Mouse (Mus musculus) forebrain, postnatal 0 days (tissue): ENCODE results near the gene Tmbim1. TPM values are rescaled to one million over a fixed set of nuclear protein-coding genes. Genes with fewer than 3 reads are reported as not detected.

Experiments used
- ATAC-seq: fragments of 200-750 bp; cut with Nextera tagmentation; 2 replicates; pipeline ENCODE4 v1.8.0; 2017; ENCODE audit warnings: mild to moderate bottlenecking, moderate library complexity
- DNase-seq: peaks from one replicate; pipeline ENCODE4 v3.0.0-alpha.2; 2015
- H3K27ac ChIP-seq: fragments of 300-500 bp; sonication (generic); 2 replicates; pipeline ENCODE4 v1.5.1; 2014; ENCODE audit warnings: low read depth, mild to moderate bottlenecking, antibody characterized with exemption, low read length, moderate library complexity, mixed read lengths
- H3K27me3 ChIP-seq: fragments of 300-500 bp; sonication (generic); 2 replicates; pipeline ENCODE4 v1.6.1; 2014; ENCODE audit warnings: mild to moderate bottlenecking, low read length, mixed read lengths; ENCODE audit not compliant: insufficient read depth
- H3K36me3 ChIP-seq: fragments of 300-500 bp; sonication (generic); 2 replicates; pipeline ENCODE4 v1.6.1; 2014; ENCODE audit warnings: mild to moderate bottlenecking, moderate library complexity; ENCODE audit not compliant: insufficient read depth
- H3K4me1 ChIP-seq: fragments of 300-500 bp; sonication (generic); 2 replicates; pipeline ENCODE4 v1.6.1; 2014; ENCODE audit warnings: antibody characterized with exemption; ENCODE audit not compliant: insufficient read depth
- H3K4me2 ChIP-seq: fragments of 300-500 bp; sonication (generic); 2 replicates; pipeline ENCODE4 v1.6.1; 2014; ENCODE audit warnings: low read depth, mild to moderate bottlenecking, moderate library complexity
- H3K4me3 ChIP-seq: fragments of 300-500 bp; sonication (generic); 2 replicates; pipeline ENCODE4 v1.5.1; 2014; ENCODE audit warnings: low read depth, low read length, mixed read lengths
- H3K9ac ChIP-seq: fragments of 300-500 bp; sonication (generic); 2 replicates; pipeline ENCODE4 v1.6.1; 2014; ENCODE audit warnings: mild to moderate bottlenecking
- H3K9me3 ChIP-seq: fragments of 300-500 bp; sonication (generic); 2 replicates; pipeline ENCODE4 v1.6.1; 2016; ENCODE audit warnings: low read length
- CTCF ChIP-seq: sonication (generic); IDR thresholded peaks from 2 replicates; pipeline ENCODE4 v1.5.1; 2016; ENCODE audit warnings: antibody characterized with exemption, control low read depth, low read depth
- WGBS: fragments of 180-500 bp; shearing (Covaris S2); extraction: QIAGEN DNeasy Blood & Tissue Kit; methylation state at CpG from one replicate; pipeline ENCODE4 v1.1.7; 2014; 5-methylcytosine and 5-hydroxymethylcytosine counted together
- polyA plus RNA-seq: library from polyadenylated mRNA; unstranded; fragments of >200 nt; fragmentation: Nextera tagmentation; extraction: Ambion mirVana; gene quantifications from 2 replicates; pipeline ENCODE4 v1.2.1, GENCODE M21; 2015
- total RNA-seq: library from RNA; depleted of rRNA; stranded (reverse); fragments of >200 nt; gene quantifications from 2 replicates; pipeline ENCODE4 v1.2.3, GENCODE M21; 2014; rRNA removed

Tmbim1 gene
- total RNA-seq (5.8 and 7.9 TPM in 2 replicates), polyA plus RNA-seq (6.1 and 7.9 TPM in 2 replicates)

- ATAC-seq = no peak
- DNase-seq = no peak
- Histone ChIP-seq H3K4me3 (no peak within 1 kb of the TSS), H3K9ac (no peak within 1 kb of the TSS), H3K4me2 (no peak within 1 kb of the TSS), H3K27ac (no peak within 1 kb of the TSS), H3K36me3 (no peaks in the 10 kb centered on the region), H3K4me1 (peaks cover 4% of the 10 kb centered on the region; the same call in 1 of the 2 replicates), H3K9me3 (no peaks in the 10 kb centered on the region), H3K27me3 (peaks cover 5% of the 10 kb centered on the region; the same call in 1 of the 2 replicates)
- WGBS = 91% methylated on average over 2 of the region's 2 CpGs
- TF ChIP-seq CTCF = no peak
These were observed at the start of gene Tmbim1 for GRCm38 (mm10) chr1:74305522-74305921. Gene Tmbim1 (minus strand): TSS chr1:74305622.

GRCm38 (mm10) chr1:74353453-74354229 is 48.2 kb upstream of the Tmbim1 start:
- Histone ChIP-seq H3K9me3 (no peaks in the 10 kb centered on the region), H3K9ac (no peak overlapping the region), H3K27ac (no peak overlapping the region), H3K4me2 (no peak overlapping the region), H3K4me3 (no peak overlapping the region), H3K36me3 (peaks cover 39% of the 10 kb centered on the region), H3K4me1 (no peaks in the 10 kb centered on the region), H3K27me3 (no peaks in the 10 kb centered on the region)
- TF ChIP-seq CTCF = no peak
- DNase-seq (no peak), ATAC-seq (no peak)
- 93% methylated on average over 9 of the region's 9 CpGs for WGBS

GRCm38 (mm10) chr1:74352532-74353096 is 47.2 kb upstream of the Tmbim1 start:
- DNase-seq (no peak), ATAC-seq (no peak)
- WGBS = 89% methylated on average over 5 of the region's 5 CpGs
- no peaks in the 10 kb centered on the region for H3K27me3 ChIP-seq
- TF ChIP-seq CTCF = no peak
- H3K27ac ChIP-seq = no peak overlapping the region
- no peak overlapping the region for H3K9ac ChIP-seq
- H3K9me3 ChIP-seq = no peaks in the 10 kb centered on the region
- peaks cover 40% of the 10 kb centered on the region for H3K36me3 ChIP-seq
- H3K4me3 ChIP-seq = no peak overlapping the region
- H3K4me2 ChIP-seq = no peak overlapping the region
- no peaks in the 10 kb centered on the region for H3K4me1 ChIP-seq

DNA sequence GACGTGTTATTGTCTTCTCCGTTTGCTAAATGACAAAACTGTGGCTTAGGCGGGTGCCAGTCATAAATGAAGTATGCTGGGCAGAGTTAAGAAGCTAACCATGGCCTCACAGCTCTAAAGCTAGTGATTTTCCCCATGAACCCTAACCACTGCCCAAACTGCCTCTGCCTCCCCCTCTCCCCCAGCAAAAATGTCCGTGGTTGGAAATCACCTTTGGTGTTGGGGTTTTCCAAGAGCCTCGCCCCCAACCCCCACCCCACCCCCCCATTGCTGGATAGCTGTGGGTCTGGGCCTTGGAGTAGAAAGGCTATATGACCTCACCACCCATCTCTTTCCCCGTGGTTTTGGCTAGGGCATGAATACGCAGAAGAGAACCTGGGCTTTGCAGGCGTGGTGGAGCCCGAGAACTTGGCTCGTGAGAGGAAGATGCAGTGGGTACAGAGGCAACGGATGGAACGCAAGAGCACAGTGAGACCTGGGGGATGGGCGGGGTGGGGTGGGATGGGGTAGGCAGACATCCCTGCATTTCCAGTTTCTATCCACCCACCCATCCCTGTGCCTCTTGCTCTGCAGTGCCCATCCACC is 45.9 kb upstream of the Tmbim1 start:
- 94% methylated on average over 13 of the region's 13 CpGs for WGBS
- Histone ChIP-seq H3K36me3 (peaks cover 40% of the 10 kb centered on the region), H3K4me3 (no peak overlapping the region), H3K4me2 (no peak overlapping the region), H3K4me1 (no peaks in the 10 kb centered on the region), H3K27me3 (no peaks in the 10 kb centered on the region), H3K9ac (no peak overlapping the region), H3K9me3 (no peaks in the 10 kb centered on the region), H3K27ac (no peak overlapping the region)
- DNase-seq = no peak
- TF ChIP-seq CTCF = no peak
- ATAC-seq = no peak

DNA sequence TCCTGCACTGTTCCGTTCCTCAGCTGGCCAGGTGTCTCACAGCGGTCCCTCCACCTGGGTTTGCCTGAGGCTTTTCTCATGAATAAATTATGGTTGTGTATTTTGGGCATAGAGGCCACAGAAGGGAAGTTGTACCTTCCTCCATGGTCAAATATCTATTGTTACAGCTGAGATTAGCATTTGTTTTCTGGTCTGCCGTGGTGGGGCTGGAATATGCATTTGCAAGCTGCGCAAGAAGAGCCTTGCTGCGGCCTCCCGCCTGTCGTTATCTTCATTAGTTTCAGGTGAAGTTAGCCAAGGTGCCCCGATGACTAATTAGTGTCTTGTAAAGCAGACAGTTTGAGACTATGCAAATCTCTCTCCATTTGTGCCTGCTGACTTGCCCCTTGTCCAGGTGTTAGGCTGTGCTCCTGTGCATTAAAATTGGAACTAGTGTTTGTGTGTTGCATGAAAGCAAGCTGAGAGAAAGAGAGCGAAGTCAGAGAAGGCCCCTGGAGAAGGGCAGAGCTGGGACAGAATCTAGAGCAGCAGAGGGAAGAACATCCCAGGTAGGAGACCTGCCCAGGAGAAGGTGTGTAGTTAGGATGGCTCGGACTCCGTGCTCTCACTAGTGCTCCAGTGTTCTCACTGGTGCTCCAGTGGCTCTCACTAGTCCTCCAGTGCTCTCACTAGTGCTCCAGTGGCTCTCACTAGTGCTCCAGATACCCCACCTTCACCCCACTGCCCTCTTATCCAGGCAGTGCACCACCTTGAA is 38.9 kb upstream of the Tmbim1 start:
- H3K9me3 ChIP-seq = no peaks in the 10 kb centered on the region
- no peak for TF ChIP-seq CTCF
- H3K27me3 ChIP-seq = no peaks in the 10 kb centered on the region
- ATAC-seq = no peak
- H3K4me3 ChIP-seq = no peak overlapping the region
- H3K4me1 ChIP-seq = no peaks in the 10 kb centered on the region
- no peak overlapping the region for H3K9ac ChIP-seq
- no peak overlapping the region for H3K27ac ChIP-seq
- WGBS = 73% methylated on average over 11 of the region's 11 CpGs
- peaks cover 8% of the 10 kb centered on the region; the same call in 1 of the 2 replicates for H3K36me3 ChIP-seq
- H3K4me2 ChIP-seq = no peak overlapping the region
- DNase-seq = no peak

DNA sequence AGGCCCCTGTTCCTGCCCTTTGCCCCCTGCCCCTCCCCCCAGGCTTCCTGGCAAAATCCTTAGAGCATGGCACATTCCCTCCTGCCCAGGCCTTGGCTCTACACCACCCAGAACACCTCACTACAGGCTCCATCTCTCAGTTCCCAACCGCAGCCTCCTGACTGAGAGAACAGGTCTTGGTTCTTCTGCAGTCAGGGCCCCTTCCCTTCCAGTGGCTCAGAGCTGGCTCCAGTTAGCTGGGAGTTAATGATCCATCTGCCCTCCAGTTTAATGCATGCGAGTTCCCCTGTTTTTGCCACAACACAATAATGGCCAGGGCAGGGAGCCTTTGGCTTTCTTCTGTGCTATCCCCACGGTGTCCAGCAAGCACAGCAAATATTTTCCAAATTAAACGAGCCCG is 37.7 kb upstream of the Tmbim1 start:
- TF ChIP-seq CTCF = no peak
- no peak overlapping the region for H3K4me3 ChIP-seq
- no peaks in the 10 kb centered on the region for H3K9me3 ChIP-seq
- H3K27ac ChIP-seq = no peak overlapping the region
- no peak overlapping the region for H3K4me2 ChIP-seq
- no peak overlapping the region for H3K9ac ChIP-seq
- 37% methylated on average over 5 of the region's 5 CpGs for WGBS
- no peak for ATAC-seq
- no peak for DNase-seq
- no peaks in the 10 kb centered on the region for H3K36me3 ChIP-seq
- no peaks in the 10 kb centered on the region for H3K4me1 ChIP-seq
- no peaks in the 10 kb centered on the region for H3K27me3 ChIP-seq
